Mouse (Mus musculus) liver, adult 10 weeks (tissue): Measurements from ENCODE around the gene Cuedc2. TPM values are rescaled to one million over a fixed set of nuclear protein-coding genes. Genes with fewer than 3 reads are reported as not detected.

Experiments used
- polyA plus RNA-seq: library from polyadenylated mRNA; stranded (reverse); fragments of 350-450 nt; fragmentation: Illumina TruSeq; extraction: RNeasy Lipid Tissue Mini Kit (QIAGEN cat#74804); gene quantifications from one replicate; pipeline ENCODE4 v1.2.3, GENCODE M21; 2014; ENCODE audit warnings: low read depth, low replicate concordance

The Cuedc2 gene
- 2.4 TPM for polyA plus RNA-seq

GRCm38 (mm10) chr19:46338331-46338936, at the start of gene Cuedc2:
TSS of gene Cuedc2 (minus strand) at chr19:46338702.

GRCm38 (mm10) chr19:46350168-46350932, 11.8 kb upstream of the Cuedc2 start, which contains the start of gene 2310034G01Rik:
TSS of gene 2310034G01Rik (minus strand) at chr19:46350302.

GRCm38 (mm10) chr19:46328081-46329030, 10.1 kb downstream of the Cuedc2 start, which contains the start of gene Fbxl15:
TSS of gene Fbxl15 (plus strand) at chr19:46328184.

GRCm38 (mm10) chr19:46326756-46327305, 11.7 kb downstream of the Cuedc2 start, which contains the start of gene Psd:
TSS of gene Psd (minus strand) at chr19:46327156.

GRCm38 (mm10) chr19:46304216-46304841, 34.2 kb downstream of the Cuedc2 start, which contains the start of gene Nfkb2:
TSS of gene Nfkb2 (plus strand) at chr19:46304320.

Other genes starting within 250 kb of the Cuedc2 start
- 19.7 TPM for gene Elovl3, start 206.8 kb downstream of the Cuedc2 start, polyA plus RNA-seq
- gene Pitx3, start 190.4 kb downstream of the Cuedc2 start, polyA plus RNA-seq: not detected
- gene Gbf1, start 186.2 kb downstream of the Cuedc2 start, polyA plus RNA-seq: 7.9 TPM
- 0.24 TPM for gene Nfkb2, start 34.4 kb downstream of the Cuedc2 start, polyA plus RNA-seq
- gene Psd, start 11.5 kb downstream of the Cuedc2 start, polyA plus RNA-seq: not detected
- not detected for gene Fbxl15, start 10.5 kb downstream of the Cuedc2 start, polyA plus RNA-seq
- 0.42 TPM for gene Mfsd13a, start 2.4 kb upstream of the Cuedc2 start, polyA plus RNA-seq
- not detected for gene 2310034G01Rik, start 11.6 kb upstream of the Cuedc2 start, polyA plus RNA-seq
- gene Actr1a, start 57.0 kb upstream of the Cuedc2 start, polyA plus RNA-seq: 17.6 TPM
- 0.93 TPM for gene Sufu, start 58.2 kb upstream of the Cuedc2 start, polyA plus RNA-seq
- 2.7 TPM for gene Trim8, start 163.0 kb upstream of the Cuedc2 start, polyA plus RNA-seq
- gene Arl3, start 234.5 kb upstream of the Cuedc2 start, polyA plus RNA-seq: 20.6 TPM
- gene Sfxn2, start 234.7 kb upstream of the Cuedc2 start, polyA plus RNA-seq: 31.0 TPM